Mouse (Mus musculus) lung, adult 2 months (tissue): ENCODE results near the gene Magix. TPM values are rescaled to one million over a fixed set of nuclear protein-coding genes. Genes with fewer than 3 reads are reported as not detected.

Experiments used
- DNase-seq: peaks from one replicate; pipeline ENCODE4 v3.0.0; 2022
- H3K4me1 ChIP-seq: fragments of 200-500 bp; 2 replicates; pipeline ENCODE4 v1.6.1; 2011; ENCODE audit warnings: low read length; ENCODE audit not compliant: control insufficient read depth, insufficient read depth
- H3K4me3 ChIP-seq: fragments of 200-500 bp; replicated peaks from 2 replicates; pipeline ENCODE3; 2011; ENCODE audit warnings: low read depth, mild to moderate bottlenecking, control low read depth, low read length; ENCODE audit errors: extremely low read depth
- CTCF ChIP-seq: fragments of 200-500 bp; IDR thresholded peaks from 2 replicates; pipeline ENCODE4 v1.5.1; 2011; ENCODE audit warnings: mild to moderate bottlenecking, low read length, control low read depth; ENCODE audit not compliant: insufficient read depth
- POLR2A ChIP-seq: fragments of 200-500 bp; IDR thresholded peaks from 2 replicates; pipeline ENCODE4 v1.6.1; 2011; ENCODE audit warnings: low read depth, mild to moderate bottlenecking, control low read depth, low read length, borderline replicate concordance; ENCODE audit errors: extremely low read depth
- WGBS: fragments of 180-500 bp; shearing (Covaris S2); methylation state at CpG from one replicate; pipeline ENCODE4 v1.1.7; 2018; 5-methylcytosine and 5-hydroxymethylcytosine counted together
- polyA plus RNA-seq: library from polyadenylated mRNA; depleted of rRNA; stranded (reverse); fragments of >200 nt; gene quantifications from 2 replicates; pipeline ENCODE4 v1.2.3, GENCODE M21; 2012

Magix gene
- polyA plus RNA-seq, 1 experiment = 17.2 TPM

- no peak for TF ChIP-seq CTCF
- TF ChIP-seq POLR2A = no peak
Observed at GRCm38 (mm10) chrX:7658785-7659589, 22.1 kb downstream of the Magix start.

DNA sequence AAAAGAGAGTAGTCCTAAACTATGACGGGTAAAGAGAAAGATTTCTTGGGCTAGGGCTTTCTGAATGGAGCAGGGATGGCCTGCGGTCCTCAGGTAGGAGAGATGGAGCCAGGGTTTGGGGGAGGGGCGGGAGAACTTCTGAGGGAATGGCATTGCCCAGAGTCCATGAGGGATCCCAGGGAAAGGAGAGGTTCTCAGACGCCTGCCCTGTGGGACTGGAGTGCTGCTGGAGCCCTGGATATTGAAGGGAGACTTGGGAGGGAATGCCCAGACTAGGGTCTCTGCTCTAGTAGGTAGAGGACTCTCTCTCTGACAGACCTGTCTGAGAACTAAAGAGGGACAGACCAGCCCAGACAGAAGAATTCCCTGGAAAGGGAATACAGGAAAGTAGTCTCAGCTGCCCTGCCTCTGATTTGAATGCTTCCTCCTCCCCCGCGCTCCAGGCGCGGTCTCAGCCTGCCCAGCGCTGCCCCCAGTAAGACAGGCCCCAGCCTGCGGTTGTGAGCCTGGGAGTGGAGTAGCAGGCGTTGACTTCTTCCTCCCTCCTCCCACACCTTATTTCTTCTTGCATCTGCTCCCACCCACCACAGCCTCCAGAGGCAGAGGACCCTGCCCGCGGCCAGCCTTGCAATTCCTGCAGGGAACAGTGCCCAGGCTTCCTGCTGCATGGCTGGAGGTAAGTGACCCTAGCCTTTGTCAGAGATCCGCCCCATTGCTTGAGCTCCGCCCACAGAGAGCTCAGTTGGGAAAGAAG, 22.8 kb downstream of the Magix start:
- 28% methylated on average over 15 of the region's 15 CpGs for WGBS
- TF ChIP-seq POLR2A (peak; percentile 16; the same call in 1 of the 2 replicates), CTCF (no peak)
- peak overlapping the region; percentile 78 for H3K4me3 ChIP-seq
- H3K4me1 ChIP-seq = peaks cover 4% of the 10 kb centered on the region; the same call in 1 of the 2 replicates
- DNase-seq = peak; percentile 51

More at GRCm38 (mm10) chrX:7658785-7659589, 22.1 kb downstream of the Magix start:
- WGBS = 57% methylated on average over 11 of the region's 11 CpGs
- peaks cover 4% of the 10 kb centered on the region; the same call in 1 of the 2 replicates for H3K4me1 ChIP-seq
- no peak overlapping the region for H3K4me3 ChIP-seq
- DNase-seq = no peak

DNA sequence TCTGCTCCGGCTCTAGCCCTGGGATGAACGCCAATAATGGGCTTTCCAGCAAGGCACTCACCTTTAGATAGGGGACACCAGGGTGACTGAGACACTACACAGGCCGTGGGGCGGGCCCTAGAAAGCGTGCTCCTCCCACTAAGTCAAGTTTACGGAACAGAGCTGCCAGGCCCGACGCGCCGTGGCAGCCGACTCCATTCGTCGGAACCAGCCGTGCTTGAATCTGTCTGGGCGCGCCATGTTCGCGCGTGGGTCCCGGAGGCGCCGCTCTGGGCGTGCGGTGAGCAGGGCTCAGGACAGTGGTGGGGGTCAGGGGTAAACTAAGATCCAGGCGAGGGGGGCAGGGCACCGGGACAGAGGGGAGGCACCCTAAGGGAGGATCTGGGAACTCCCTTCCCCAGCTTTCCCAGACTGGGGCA, 23.8 kb downstream of the Magix start, which contains the start of gene Prickle3:
Prickle3 (plus strand) TSS at position 40 of the 419 bp plus-strand sequence.
- TF ChIP-seq CTCF (no peak), POLR2A (peak; percentile 33; the same call in 1 of the 2 replicates)
- DNase-seq = peak; percentile 67
- Histone ChIP-seq H3K4me3 (peak within 1 kb of the TSS; percentile 78), H3K4me1 (peaks cover 4% of the 10 kb centered on the region; the same call in 1 of the 2 replicates)
- 25% methylated on average over 26 of the region's 26 CpGs for WGBS

GRCm38 (mm10) chrX:7648671-7649304, 32.3 kb downstream of the Magix start:
- peak; percentile 73; the same call in 1 of the 2 replicates for TF ChIP-seq POLR2A
- no peak for TF ChIP-seq CTCF
- Histone ChIP-seq H3K4me3 (peak overlapping the region; percentile 64), H3K4me1 (peaks cover 2% of the 10 kb centered on the region; the same call in 1 of the 2 replicates)
- DNase-seq = peak; percentile 80
- 24% methylated on average over 25 of the region's 25 CpGs for WGBS

GRCm38 (mm10) chrX:7645349-7645748, 35.7 kb downstream of the Magix start:
- Histone ChIP-seq H3K4me1 (peaks cover 2% of the 10 kb centered on the region; the same call in 1 of the 2 replicates), H3K4me3 (no peak overlapping the region)
- whole genome bisulfite sequencing = 16% methylated on average over 5 of the region's 5 CpGs
- TF ChIP-seq CTCF (0 out of 2 replicates have a peak, but pooled peaks have one; percentile 22), POLR2A (no peak)
- DNase-seq = peak; percentile 69

DNA sequence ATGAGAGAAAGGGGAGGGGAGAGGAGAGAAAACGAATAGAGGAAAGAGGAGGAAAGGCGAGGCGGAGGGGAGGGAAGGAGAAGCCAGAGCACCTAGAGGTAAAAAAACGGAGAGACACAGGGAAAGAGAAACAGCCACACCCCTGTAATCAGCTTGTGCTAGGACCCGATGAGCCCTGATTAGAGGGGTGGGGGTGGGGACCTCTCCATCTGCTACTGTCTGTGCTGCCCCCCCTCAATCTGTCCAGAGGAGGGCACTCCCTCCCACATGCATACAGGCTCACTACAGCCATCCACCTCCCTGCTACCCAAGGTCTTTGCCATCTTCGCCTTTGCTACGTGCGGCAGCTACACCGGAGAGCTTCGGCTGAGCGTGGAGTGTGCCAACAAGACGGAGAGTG, 40.3 kb downstream of the Magix start:
- 44% methylated on average over 12 of the region's 12 CpGs for WGBS
- Histone ChIP-seq H3K4me3 (no peak overlapping the region), H3K4me1 (no peaks in the 10 kb centered on the region)
- TF ChIP-seq CTCF = no peak
- TF ChIP-seq POLR2A = no peak
- DNase-seq = no peak

- Histone ChIP-seq H3K4me3 (no peak overlapping the region), H3K4me1 (no peaks in the 10 kb centered on the region)
- no peak for DNase-seq
- no peak for TF ChIP-seq POLR2A
- no peak for TF ChIP-seq CTCF
- 35% methylated on average over 13 of the region's 13 CpGs for WGBS
Observed at GRCm38 (mm10) chrX:7639536-7640325, 41.3 kb downstream of the Magix start.

DNA sequence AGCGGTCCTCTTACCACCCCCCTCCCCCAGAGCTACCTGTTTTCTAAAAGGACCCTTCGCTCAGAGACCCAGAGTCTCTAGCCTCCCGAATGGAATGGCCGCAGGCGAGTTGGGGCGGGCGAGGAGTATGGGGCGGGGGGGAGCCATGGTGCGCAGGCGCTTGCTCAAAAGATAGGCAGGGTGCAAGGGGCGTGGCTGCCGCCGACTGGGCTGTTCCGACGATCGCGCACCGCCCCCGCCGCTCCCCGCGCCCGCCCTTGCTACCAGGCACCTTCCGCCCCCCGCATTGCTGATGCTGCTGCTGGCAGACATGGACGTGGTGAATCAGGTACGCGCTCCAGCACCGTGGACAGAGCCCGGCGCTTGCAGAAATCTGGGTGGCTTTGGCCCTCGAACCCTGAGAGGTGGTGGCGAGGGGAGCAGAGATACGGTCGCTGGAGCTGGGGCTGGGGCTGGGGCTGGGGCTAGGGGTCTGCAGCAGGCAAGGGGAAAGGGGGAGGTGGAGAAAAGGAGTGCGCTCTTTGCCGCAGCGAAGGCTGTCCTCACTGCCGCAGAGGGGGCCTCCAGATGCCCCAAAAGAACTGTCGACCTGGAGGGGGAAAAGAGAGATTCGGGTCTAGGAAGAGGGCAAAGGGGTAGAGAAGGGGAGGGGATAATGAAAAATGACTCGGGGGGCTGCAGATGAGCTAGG, 42.5 kb downstream of the Magix start, which contains the start of gene Syp:
Syp (plus strand) TSS at position 71 of the 691 bp plus-strand sequence.
- Histone ChIP-seq H3K4me1 (no peaks in the 10 kb centered on the region), H3K4me3 (peak within 1 kb of the TSS; percentile 29)
- WGBS = 28% methylated on average over 40 of the region's 42 CpGs
- peak; percentile 46 for DNase-seq
- TF ChIP-seq POLR2A (no peak), CTCF (no peak)
